Mouse (Mus musculus): ENCODE measurements around the gene Ero1lb. TPM values are rescaled to one million over a fixed set of nuclear protein-coding genes. Genes with fewer than 3 reads are reported as not detected.
"Not testable (repeated sequence)": the region's sequence is repeated elsewhere in the genome, so short reads cannot be mapped to it uniquely, and the experiment has no call there.

The Ero1lb gene
- total RNA-seq, 2 experiments from 2014 or later = 2.6 to 2.9 TPM

DNA sequence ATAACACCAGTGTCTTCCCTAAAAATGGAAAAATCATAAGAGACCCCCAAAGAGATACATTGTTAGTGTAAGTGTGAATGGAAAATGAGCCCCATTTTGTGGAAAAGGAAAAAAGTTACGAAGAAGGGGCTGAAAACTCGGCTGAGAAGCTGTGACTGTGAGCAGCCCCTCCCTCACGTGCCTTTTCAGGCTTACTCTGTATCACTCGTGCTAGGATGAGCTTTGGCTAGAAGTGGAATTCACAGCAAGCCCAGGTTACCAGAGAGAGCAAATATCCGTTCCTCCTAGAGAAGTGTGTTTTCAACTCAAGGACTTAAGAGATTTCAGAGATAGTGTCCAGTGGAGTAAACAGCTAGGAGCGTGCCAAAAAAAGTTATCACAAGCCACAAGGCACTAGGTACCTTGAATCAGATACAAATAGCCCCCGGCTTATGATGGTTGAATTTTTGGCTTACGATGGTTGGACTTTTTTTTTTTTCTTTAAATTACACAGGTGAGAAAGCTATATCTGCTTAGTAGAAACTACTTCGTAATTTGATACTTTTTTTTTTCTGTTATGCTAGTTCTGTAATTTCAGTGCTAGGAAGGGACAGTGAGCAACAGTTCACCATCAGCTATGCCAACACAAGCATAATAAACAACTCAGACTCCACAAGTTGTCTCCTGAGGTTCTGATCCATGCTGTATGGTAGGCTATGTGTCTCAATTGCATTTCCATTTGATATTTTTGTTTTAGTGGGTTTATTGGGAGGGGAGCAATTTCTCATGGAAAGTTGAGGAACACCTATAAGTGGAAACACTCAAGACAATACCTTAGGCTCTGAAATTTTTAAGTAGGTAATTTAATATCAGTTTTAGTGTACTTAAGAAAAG lies 3.2 kb downstream of the Ero1lb start:
- no peak for DNase-seq (ENCODE audit: low spot score)
- intact Hi-C loops (cut with DNase I) = loop anchor here (5.0 kb wide), 1 partner anchor 107 kb away; the partner anchor contains the start of gene Lgals8

DNA sequence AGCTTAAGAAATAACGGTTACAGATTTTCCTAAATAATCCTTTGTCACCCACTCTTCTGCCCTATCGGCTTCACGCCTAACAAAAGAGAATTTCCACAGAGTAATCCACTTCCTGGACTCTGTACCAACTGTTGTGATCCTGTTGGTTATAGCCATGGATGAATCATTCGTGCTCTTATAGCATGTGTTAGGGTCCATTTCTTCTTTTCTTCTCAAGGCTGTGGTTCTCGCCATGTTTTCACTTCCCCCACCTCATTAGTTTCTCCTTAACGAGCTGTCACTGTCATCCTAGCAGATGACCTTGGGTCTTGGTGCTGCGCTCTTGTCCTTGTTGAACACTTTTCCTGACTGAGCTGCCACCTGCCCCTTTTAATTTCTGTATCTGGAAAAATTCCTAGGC lies 4.1 kb downstream of the Ero1lb start:
- intact Hi-C loops (cut with DNase I) = loop anchor here (5.0 kb wide), 1 partner anchor 107 kb away; the partner anchor contains the start of gene Lgals8

DNA sequence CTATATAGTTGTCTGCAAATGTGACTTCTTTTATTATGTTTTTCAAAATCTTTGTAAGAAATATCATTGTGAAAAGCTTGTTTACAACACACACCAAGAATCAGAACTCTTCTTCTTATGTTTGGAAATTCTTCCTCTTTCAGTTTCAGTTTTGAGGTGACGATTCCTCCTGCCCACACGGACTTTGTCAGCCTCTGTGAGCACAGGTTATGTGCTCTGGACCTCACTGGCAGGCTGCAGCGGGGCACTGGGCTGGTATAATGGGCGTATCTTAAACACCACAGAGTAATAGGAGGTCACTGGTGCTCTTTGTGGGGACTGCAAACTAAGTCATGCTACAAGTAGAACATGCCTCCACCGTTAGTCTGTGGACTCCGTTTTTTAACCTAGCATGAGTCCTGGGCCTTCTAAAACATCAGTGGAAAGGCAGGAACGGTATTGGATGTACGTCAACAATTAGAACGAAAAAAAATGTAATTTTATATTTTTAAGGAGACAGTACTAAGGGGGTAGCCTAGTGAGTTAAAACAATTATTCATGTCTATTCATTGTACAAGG lies 9.4 kb downstream of the Ero1lb start:
- intact Hi-C loops (cut with DNase I) = loop anchor here (5.0 kb wide), 1 partner anchor 103 kb away; no protein-coding TSS in a partner anchor
- no peak for DNase-seq (ENCODE audit: low spot score)

More for the DNA sequence above, 4.1 kb downstream of the Ero1lb start:
- no peak for DNase-seq (ENCODE audit: low spot score)

DNA sequence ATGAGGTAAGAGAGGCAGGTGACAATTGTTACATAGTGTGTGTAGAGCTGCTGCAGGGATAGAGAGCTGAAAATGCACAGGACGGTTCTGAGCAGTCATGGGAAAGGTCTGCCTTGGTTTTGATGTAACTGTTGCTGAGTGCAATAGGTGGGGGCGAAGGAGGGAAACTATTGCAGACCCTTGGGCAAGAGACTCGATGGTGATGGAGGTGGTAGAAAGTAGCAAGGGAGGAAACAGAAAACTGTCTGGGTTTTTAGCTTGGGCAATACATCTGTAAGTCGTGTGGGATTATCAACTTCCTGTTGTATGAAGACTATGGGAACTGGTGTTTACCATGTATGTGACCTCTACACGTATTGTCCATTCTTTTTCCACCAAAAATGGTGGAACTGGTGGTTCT lies 12.5 kb downstream of the Ero1lb start:
- intact Hi-C loops (cut with DNase I) = loop anchor here (5.0 kb wide), 1 partner anchor 106 kb away; no protein-coding TSS in a partner anchor
- no peak for DNase-seq (ENCODE audit: low spot score)

DNA sequence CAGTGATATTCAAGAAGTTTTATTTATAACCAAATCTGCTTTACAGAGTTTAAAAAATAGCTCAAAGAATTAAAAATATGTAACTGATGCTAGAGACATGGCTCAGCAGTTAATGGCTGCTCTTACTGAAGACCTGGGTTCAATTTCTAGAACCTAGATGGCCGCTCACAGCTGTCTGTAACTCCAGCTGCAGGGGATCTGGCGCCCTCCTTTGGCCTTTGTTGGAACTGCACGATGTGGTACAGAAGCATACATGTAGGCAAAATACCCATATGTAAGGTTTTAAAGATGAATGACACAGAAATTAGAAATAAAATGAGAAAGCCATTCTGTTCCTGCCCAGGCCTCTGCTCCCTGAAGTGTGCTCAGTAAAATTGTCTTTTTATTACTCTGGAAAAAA lies 23.3 kb downstream of the Ero1lb start:
- intact Hi-C loops (cut with DNase I) = no loop called here
- DNase-seq (ENCODE audit: low spot score) = no peak

DNA sequence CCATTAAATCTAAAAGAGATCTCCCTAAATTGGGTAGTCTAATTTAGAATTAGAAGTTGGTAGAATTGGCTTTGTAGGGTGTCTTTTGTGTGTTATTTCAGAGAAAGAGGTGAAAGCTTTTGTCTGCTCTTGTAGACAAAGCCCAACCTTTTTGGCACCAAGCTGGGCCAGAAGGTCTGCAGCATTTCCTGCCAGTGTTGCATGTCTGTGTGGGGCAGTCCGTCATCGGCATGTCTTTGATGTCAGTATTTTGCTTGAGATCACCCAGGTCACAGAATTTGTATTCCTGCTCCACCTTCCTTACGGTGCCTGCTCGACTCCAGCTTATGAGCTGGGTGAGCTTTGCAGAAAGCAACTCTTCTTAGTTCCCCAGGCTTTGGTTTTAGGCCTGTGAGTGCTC lies 31.4 kb downstream of the Ero1lb start:
- intact Hi-C loops (cut with DNase I); DNase-seq (ENCODE audit: low spot score): not testable (repeated sequence)

- intact Hi-C loops (cut with DNase I) = not testable (repeated sequence)
Measured at GRCm38 (mm10) chr13:12610206-12610605, 44.5 kb downstream of the Ero1lb start.

GRCm38 (mm10) chr13:12614026-12614425 lies 48.4 kb downstream of the Ero1lb start:
- DNase-seq (ENCODE audit: low spot score); intact Hi-C loops (cut with DNase I): not testable (repeated sequence)

More at GRCm38 (mm10) chr13:12610206-12610605, 44.5 kb downstream of the Ero1lb start:
- not testable (repeated sequence) for DNase-seq (ENCODE audit: low spot score)

GRCm38 (mm10) chr13:12614591-12614990 lies 48.9 kb downstream of the Ero1lb start:
- DNase-seq (ENCODE audit: low spot score); intact Hi-C loops (cut with DNase I): not testable (repeated sequence)

- DNase-seq (ENCODE audit: low spot score); intact Hi-C loops (cut with DNase I): not testable (repeated sequence)
Measured at GRCm38 (mm10) chr13:12615014-12615413, 49.3 kb downstream of the Ero1lb start.

- DNase-seq (ENCODE audit: low spot score); intact Hi-C loops (cut with DNase I): not testable (repeated sequence)
Measured at GRCm38 (mm10) chr13:12616489-12616888, 50.8 kb downstream of the Ero1lb start.

- DNase-seq (ENCODE audit: low spot score); intact Hi-C loops (cut with DNase I): not testable (repeated sequence)
Measured at GRCm38 (mm10) chr13:12619808-12620207, 54.1 kb downstream of the Ero1lb start.

GRCm38 (mm10) chr13:12626061-12626460 lies 60.4 kb downstream of the Ero1lb start:
- intact Hi-C loops (cut with DNase I) = loop anchor here (5.0 kb wide), 1 partner anchor 746 kb away; no protein-coding TSS in a partner anchor

DNA sequence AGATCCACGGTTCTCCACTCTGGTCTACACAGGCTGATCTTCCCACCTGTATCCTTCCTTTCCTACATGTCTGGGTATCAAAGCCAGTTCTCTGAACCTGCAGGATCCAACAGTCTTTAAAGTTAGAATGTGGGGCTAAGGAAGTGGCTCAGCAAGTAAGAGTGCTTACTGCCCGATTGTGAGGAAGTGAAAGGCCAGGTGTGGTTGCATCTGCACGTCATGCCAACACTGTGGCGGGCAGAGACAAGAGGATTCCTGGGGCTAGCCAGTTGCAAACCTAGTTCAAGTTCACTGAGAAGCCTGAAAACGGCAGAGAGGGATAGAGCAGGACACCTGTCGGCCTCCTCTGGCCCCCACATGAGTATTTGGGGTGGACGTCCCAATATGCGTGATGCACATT lies 62.1 kb downstream of the Ero1lb start:
- not testable (repeated sequence) for DNase-seq (ENCODE audit: low spot score)
- intact Hi-C loops (cut with DNase I) = loop anchor here (5.0 kb wide), 1 partner anchor 745 kb away; no protein-coding TSS in a partner anchor

More at GRCm38 (mm10) chr13:12626061-12626460, 60.4 kb downstream of the Ero1lb start:
- not testable (repeated sequence) for DNase-seq (ENCODE audit: low spot score)

DNA sequence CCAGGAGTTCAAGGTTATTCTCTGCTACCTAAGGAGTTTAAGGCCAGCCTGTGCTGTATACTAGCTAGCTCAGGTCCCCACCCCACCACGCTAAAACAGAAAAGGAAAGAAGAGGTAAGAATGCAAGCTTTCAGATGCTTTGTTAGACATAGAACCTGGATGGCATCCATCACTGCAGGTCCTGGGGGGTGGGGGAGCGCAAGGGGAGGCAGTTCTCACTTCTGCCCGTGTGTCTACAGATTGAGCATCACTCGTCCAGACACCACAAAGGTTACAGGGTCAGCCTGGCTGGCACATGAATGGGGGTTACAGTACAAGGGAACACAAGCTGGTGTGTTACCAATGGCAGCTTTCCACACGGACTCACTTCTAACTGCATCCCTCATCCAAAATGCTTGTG lies 62.5 kb downstream of the Ero1lb start:
- DNase-seq (ENCODE audit: low spot score) = not testable (repeated sequence)
- intact Hi-C loops (cut with DNase I) = loop anchor here (5.0 kb wide), 1 partner anchor 744 kb away; no protein-coding TSS in a partner anchor

DNA sequence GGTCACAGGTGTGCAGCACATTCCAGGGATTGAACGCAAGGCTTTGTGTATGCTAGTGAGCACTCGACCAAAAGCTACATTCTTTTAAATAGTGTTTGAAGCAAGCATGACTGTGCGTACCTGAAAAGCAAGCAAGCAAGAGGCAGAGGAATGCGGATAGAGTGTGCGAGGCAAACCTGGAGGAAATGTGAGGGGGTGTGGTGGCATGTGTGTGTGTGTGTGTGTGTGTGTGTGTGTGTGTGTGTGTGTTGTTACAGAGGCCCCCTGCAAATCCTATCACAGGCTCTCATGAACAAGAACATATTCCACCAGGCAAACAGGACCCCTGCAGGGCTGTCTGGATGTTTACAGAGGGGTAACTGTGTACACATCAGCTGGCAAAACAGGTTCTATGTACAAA lies 64.6 kb downstream of the Ero1lb start:
- intact Hi-C loops (cut with DNase I); DNase-seq (ENCODE audit: low spot score): not testable (repeated sequence)

- intact Hi-C loops (cut with DNase I); DNase-seq (ENCODE audit: low spot score): not testable (repeated sequence)
Measured at GRCm38 (mm10) chr13:12634941-12635588, 69.4 kb downstream of the Ero1lb start.

- DNase-seq (ENCODE audit: low spot score); intact Hi-C loops (cut with DNase I): not testable (repeated sequence)
Measured at GRCm38 (mm10) chr13:12642795-12643194, 77.1 kb downstream of the Ero1lb start.

GRCm38 (mm10) chr13:12646676-12647075 lies 81.0 kb downstream of the Ero1lb start:
- intact Hi-C loops (cut with DNase I); DNase-seq (ENCODE audit: low spot score): not testable (repeated sequence)
